Mouse (Mus musculus): ENCODE measurements around the gene Brca1.
"Not testable (repeated sequence)": the region's sequence is repeated elsewhere in the genome, so short reads cannot be mapped to it uniquely, and the experiment has no call there.

Brca1 gene

DNA sequence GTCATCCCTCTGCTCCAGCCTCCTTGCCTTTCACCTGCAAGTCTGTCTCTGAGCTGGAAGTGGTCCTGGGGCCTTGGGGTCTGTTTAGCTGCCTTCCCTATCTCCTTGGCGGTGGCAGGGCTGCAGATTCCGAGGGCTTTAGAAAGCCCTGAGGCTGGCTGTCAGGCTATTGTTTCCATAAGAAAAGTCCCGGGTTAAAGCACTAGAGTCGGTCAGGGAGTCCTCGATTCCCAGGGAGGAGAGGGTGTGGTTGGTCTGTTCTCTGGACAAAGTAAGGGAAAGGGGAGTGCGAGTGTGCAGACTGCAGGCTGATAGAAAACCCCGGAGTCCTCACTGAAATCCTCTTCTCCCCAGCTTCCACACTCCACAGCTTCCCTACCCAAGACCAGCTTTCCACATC is 81.5 kb downstream of the Brca1 start:
- in situ Hi-C loops (cut with MboI, MseI), result no loop called here

DNA sequence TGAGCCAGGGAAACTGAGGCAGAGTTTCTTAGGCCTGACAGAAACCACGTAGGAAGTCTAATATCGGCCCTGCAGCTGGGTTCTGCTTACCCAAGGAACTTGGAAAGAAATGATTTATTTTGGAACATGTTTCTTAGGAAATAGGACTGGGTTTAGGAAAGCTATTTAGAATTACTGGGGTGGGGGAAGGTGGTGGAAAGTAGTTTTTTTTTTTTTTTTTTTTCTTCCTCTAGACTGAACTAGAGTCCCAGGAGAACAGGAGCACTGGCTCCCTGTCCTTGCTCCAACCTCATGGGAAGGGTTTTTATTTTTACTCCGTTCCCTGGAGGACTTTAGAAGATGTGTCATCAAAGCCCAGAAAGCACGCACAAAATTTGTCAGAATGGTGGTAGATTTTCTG is 82.6 kb downstream of the Brca1 start:
- in situ Hi-C loops (cut with MboI, MseI), result no loop called here

DNA sequence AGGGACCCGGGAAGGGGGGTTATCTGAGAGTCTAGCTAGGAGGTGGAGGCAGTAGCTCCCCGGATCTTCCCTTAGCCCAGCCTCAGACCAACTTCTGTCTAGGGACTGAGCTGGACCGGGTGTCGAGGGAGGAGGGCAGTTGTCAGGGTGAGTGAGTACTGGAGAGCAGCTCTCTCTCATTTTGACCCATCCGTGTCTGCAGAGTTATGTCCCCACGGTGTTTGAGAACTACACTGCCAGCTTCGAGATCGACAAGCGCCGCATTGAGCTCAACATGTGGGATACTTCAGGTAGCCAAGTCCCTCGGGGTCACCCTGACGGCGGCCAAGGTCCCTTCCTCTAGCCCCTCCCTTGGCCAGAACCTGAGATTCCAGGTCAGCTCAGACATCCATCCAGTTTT is 83.0 kb downstream of the Brca1 start:
- in situ Hi-C loops (cut with MboI, MseI), result no loop called here

DNA sequence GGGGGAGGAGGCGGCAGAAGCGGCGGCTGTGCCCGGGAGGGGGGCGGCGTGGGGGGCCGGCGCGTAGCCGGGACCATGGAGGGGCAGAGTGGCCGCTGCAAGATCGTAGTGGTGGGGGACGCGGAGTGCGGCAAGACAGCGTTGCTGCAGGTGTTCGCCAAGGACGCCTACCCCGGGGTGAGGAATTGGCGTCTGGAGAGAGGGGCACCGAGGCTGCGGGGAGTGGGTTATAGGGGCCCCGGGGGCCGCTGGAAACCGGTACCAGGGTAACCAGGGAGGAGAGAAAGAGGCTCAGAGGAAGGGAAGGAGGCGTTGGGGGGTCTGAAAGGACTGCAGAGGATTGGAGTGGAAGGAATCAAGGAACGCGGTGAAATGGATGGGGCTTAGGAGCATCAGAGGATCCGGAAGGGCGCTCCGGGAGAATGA is 83.5 kb downstream of the Brca1 start:
- in situ Hi-C loops (cut with MboI, MseI), result no loop called here

GRCm38 (mm10) chr11:101467477-101468262 is 84.1 kb downstream of the Brca1 start:
- in situ Hi-C loops (cut with MboI, MseI), result no loop called here

DNA sequence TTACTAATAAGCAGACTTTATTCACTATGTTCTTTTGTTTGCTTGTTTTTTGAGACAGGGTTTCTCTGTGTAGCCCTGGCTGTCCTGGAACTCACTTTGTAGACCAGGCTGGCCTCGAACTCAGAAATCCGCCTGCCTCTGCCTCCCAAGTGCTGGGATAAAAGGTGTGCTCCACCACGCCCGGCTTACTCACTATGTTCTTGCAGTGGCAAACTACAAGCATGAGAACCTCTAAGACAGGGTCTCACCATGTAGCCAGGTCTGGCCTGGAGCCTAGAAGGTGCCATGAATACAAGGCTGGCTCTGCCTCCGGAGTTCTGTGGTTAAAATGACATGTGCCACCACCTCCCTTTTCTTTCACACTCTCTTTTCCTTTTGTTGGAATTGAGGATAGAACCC is 85.2 kb downstream of the Brca1 start:
- in situ Hi-C loops (cut with MboI, MseI), result not testable (repeated sequence)

DNA sequence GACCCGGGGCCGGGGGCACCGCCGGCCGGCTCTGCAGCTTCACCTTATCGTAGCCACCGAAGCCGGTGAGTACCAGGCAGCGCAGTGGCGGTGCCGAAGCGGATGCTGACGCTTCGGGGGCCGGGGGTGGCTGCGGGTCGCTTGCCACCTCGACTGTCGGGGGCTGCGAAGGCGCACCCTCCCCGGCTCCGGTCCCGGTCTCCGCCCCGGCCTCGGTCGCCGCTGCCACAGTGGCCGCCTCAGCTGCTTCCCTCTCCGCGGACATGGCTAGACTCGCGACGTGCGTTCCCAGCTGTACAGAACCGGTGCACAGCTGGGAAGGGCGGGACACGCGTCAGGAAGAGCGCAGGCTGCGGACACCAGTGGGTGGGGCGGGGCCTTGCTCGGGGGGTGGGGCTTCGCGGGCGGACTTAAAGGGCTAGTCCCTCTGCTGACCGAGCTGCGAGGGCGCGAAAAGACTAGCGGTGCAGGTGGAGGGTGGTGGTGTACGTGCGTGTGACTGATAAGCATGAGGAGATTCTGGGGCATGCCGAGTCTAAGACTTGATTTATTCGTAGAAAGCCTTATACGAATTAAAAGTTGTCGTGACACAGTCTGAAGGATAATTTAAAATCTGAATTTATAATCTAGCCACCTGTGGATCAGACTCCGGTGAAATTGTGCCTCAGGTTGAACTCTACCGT is 85.7 kb downstream of the Brca1 start, which contains the start of gene Vat1:
Gene Vat1, minus strand, starts transcription at position 362 of the 683 bp plus-strand sequence.
- in situ Hi-C loops (cut with MboI, MseI), result no loop called here

- in situ Hi-C loops (cut with MboI, MseI), result no loop called here
Measured at GRCm38 (mm10) chr11:101465101-101465868, 86.5 kb downstream of the Brca1 start.

- in situ Hi-C loops (cut with MboI, MseI), result no loop called here
Measured at GRCm38 (mm10) chr11:101464211-101465100, 87.3 kb downstream of the Brca1 start, which contains the start of gene Rnd2. TSS of gene Rnd2 (plus strand) at chr11:101464999.

DNA sequence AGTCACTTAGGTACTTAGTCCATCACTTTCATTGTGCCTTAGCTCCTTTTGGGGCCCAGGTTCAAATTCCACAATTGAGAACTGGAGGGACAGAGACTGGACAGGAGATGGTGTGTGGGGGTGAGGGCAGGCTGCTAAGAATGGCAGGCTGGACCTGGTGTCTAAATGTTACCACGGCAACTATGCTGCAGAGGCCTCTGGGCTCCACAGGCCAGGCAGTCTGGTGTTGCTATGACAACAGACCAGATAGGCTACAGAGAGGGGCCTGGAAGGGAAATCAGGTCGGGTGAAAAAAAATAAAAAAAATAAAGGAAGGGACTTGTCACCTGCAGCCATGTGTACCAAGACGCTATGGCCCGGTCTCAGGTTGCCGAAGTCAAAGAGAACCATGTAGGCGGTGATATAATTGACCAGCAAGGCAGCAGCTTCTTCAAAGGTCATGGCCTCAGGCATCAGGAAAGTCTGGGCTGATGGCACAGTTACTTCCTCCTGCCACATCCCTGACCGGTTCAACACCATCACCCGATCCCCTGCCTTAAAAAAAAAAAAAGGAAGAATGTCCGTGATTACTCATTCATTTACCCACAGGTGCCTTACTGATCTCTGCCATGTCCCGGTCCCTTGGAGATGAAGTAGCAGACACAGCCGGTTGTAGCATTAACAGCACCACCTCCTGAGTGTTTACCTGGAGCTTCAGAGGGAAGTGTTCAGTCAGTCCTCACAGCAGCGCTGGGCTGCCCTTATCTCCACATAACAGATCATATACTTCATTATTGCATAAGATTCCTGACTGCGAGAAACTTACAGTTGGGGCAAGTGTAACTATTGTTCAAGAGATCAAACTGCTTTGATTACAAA is 88.9 kb downstream of the Brca1 start:
- in situ Hi-C loops (cut with MboI, MseI), result no loop called here

DNA sequence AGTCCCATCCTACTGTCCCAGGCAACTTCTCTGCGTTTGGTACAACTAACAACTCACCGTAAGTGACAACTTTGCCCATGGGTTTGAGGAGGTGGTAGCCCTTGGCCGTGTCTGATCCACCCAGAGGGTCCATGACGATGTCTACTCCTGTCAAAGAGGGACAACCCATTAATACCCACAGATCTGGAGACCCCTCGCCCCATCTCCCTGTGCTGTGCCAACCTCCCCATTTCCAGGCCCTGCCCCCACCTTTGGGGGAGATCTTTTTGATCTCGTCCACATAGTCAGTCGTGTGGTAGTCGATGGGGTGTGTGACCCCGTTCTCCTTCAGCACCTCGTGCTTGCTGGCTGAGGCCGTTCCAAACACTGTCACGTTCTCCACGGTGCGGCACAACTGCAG is 89.6 kb downstream of the Brca1 start:
- in situ Hi-C loops (cut with MboI, MseI), result no loop called here

DNA sequence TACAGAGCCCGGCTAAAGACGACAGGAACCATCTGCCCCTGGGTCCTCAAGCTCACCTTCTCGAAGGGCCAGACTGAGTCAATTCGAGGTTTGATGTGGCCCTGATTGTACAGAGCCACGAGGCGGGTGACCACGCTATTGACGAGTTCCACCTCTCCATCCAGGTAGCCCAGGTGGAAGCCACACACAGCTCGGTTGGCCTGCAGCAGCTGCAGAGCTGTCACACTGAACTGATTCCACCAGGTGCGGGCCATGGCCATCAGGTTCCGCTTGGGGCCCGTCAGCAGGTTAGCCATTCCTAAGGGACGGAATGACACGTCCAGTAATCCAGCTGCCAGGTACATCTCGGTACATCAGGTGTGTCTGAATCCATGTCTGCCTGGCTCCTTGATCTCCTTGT is 91.4 kb downstream of the Brca1 start:
- in situ Hi-C loops (cut with MboI, MseI), result no loop called here

GRCm38 (mm10) chr11:101459716-101460115 is 92.0 kb downstream of the Brca1 start:
- in situ Hi-C loops (cut with MboI, MseI), result no loop called here

DNA sequence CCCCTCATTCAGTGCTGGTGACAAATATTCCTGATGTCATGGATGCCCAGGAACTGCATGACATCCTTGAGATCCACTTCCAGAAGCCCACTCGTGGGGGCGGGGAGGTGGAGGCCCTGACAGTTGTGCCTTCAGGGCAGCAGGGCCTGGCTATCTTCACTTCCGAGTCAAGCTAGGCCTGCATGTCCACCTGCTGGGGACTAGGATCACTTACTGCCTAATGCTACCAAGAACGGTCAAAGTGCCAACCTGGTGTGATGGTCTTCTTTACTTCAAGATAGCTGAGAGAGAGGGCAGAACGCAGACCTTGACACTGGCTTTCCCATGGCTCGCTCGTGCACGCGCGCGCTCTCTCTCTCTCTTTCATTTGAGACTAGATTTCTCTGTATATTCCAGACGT is 93.5 kb downstream of the Brca1 start:
- in situ Hi-C loops (cut with MboI, MseI), result no loop called here

- in situ Hi-C loops (cut with MboI, MseI), result no loop called here
Measured at GRCm38 (mm10) chr11:101457631-101458030, 94.1 kb downstream of the Brca1 start.

GRCm38 (mm10) chr11:101455627-101456026 is 96.1 kb downstream of the Brca1 start:
- in situ Hi-C loops (cut with MboI, MseI), result no loop called here

- in situ Hi-C loops (cut with MboI, MseI), result no loop called here
Measured at GRCm38 (mm10) chr11:101454702-101455101, 97.1 kb downstream of the Brca1 start.

GRCm38 (mm10) chr11:101452093-101452774 is 99.5 kb downstream of the Brca1 start:
- in situ Hi-C loops (cut with MboI, MseI), result no loop called here

DNA sequence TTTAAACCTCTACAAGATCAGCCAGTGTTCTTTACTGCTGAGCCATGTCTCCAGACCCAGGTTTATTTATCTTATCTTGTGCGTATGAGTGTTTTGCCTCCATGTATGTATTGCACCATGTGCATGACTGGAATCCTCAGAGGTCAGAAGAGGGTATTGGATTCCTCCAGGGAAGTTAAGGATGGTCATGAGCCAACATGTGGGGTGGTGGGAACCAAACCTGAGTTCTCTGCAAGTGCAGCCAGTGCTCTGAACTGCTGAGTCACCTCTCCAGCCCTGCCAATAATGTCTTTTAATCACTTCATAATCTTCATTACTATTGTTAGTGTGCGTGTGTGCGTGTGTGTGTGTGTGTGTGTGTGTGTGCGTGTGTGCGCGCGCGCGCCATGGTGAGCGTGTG is 100.2 kb downstream of the Brca1 start:
- in situ Hi-C loops (cut with MboI, MseI), result no loop called here

GRCm38 (mm10) chr11:101450394-101450793 is 101.4 kb downstream of the Brca1 start:
- in situ Hi-C loops (cut with MboI, MseI), result no loop called here
